Mouse (Mus musculus): ENCODE measurements around the gene Sh2d3c.

The Sh2d3c gene

DNA sequence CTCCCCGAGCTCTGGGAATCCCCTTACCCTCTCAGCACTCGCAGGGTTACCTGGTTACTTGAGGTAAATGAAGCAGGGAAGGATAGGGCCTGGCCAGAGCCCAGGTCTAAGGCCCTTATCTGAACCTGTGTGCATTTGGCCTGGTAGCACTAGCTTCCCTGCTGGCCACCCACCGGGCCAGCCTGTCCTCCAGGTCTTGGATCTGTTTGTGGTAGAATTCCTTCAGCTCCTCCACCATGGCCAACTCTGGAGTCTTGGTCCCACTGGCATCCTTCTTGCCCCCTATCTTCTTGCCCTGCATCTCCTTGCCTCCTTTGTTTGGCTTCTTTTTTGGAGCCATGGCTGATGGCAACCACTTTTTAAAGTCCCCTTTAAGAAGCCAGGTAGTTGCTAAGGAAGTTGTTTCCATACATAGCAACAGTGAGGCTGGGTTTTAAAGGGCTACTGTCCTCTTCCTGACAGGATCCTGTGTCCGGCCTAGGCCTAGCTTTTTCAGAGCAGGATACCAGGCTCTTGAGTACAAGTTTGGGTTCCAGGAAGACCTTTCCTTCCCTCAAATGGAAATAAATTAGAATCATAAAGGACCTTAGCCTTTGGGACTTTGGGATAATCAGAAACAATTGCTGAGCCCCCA lies 63.3 kb downstream of the Sh2d3c start, which contains the start of gene Cfap157:
Gene Cfap157, minus strand, starts transcription at position 381 of the 634 bp plus-strand sequence.
- DNase-seq (ENCODE audit: low read depth in 2 of 2, low spot score in 2 of 2), result no peak

- no peak for DNase-seq (ENCODE audit: low read depth in 2 of 2, low spot score in 2 of 2)
Observed at GRCm38 (mm10) chr2:32787176-32787575, 66.3 kb downstream of the Sh2d3c start.

GRCm38 (mm10) chr2:32788581-32788980 lies 67.7 kb downstream of the Sh2d3c start:
- DNase-seq (ENCODE audit: low read depth in 2 of 2, low spot score in 2 of 2), result no peak

DNA sequence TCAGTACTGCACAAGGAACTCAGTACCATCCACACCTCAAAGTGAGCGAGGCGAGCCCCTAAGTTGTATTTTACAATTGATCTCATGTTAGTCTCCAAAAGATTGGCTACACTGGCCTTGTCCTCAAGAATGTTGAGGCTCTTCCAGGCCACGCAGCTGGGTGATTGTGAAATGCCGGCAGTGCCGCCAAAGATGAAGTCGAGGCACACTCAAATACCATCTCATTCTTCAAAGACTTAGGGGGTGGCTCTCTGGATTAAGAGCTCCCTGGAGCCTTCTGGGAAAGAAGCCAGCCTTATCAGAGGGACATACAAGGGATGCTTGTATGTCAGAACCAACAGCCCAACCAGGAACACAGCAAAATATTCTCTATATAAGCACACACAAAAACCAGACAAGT lies 70.4 kb downstream of the Sh2d3c start:
- DNase-seq (ENCODE audit: low read depth in 2 of 2, low spot score in 2 of 2), result no peak

GRCm38 (mm10) chr2:32795748-32796418 lies 75.0 kb downstream of the Sh2d3c start:
- no peak for DNase-seq (ENCODE audit: low read depth in 2 of 2, low spot score in 2 of 2)

DNA sequence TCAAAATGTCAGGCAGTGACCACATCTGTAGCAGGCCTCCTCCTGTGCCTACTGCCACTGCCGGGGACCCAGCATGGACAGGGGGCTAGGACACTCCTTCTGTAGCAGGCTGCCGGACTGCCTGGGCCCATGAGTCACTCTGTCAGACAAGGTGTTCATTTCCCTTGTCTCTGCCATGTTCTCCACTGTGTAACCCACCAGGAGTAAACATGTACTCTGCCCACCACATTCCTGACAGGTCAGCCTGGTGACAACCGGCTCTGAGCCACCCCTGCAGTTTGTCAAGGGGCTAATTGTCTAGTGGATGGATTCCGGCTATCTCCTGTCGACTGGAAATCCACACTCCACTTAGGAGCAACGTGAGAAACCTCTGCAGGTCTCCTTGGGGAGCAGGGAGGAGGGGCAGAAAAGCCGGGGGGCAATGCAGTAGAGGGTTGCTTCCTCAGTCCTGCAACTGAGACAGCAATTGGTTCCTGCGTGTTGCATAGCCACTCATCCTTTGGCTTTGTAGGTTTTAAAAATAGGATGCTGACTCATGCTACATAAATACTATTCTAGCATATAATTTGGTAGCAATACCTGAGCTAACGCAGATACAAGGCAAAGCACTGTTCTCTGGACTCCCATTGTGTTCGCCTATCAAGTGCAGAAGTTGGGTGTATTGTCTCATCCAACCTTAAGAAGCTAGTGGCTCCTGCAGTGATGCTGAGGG lies 77.6 kb downstream of the Sh2d3c start:
- DNase-seq (ENCODE audit: low read depth in 2 of 2, low spot score in 2 of 2), result no peak

Measured in CD8-positive naive resting alpha-beta T cell, adult 2 months (primary cell).